Mouse (Mus musculus): ENCODE measurements around the gene Mtmr2. TPM values are rescaled to one million over a fixed set of nuclear protein-coding genes. Genes with fewer than 3 reads are reported as not detected.
"Not testable (repeated sequence)": the region's sequence is repeated elsewhere in the genome, so short reads cannot be mapped to it uniquely, and the experiment has no call there.

The Mtmr2 gene
- total RNA-seq (2021), result 10 to 100 TPM; 42.9 to 44.4 TPM

- intact Hi-C loops (cut with DNase I), result no loop called here
- no peak for DNase-seq (ENCODE audit: extremely low spot score in 1 of 2, low spot score in 2 of 2)
Observed at GRCm38 (mm10) chr9:13748404-13748797, at the start of gene Mtmr2. Gene Mtmr2, plus strand, starts transcription at chr9:13748410.

GRCm38 (mm10) chr9:13699061-13699780 is 49.0 kb upstream of the Mtmr2 start:
- no peak for DNase-seq (ENCODE audit: extremely low spot score in 1 of 2, low spot score in 2 of 2)
- intact Hi-C loops (cut with DNase I), result no loop called here

GRCm38 (mm10) chr9:13699781-13700116 is 48.5 kb upstream of the Mtmr2 start:
- no peak for DNase-seq (ENCODE audit: extremely low spot score in 1 of 2, low spot score in 2 of 2)
- intact Hi-C loops (cut with DNase I), result no loop called here

- intact Hi-C loops (cut with DNase I), result no loop called here
- no peak for DNase-seq (ENCODE audit: extremely low spot score in 1 of 2, low spot score in 2 of 2)
Observed at GRCm38 (mm10) chr9:13701773-13702172, 46.4 kb upstream of the Mtmr2 start.

GRCm38 (mm10) chr9:13703100-13703499 is 45.1 kb upstream of the Mtmr2 start:
- DNase-seq (ENCODE audit: extremely low spot score in 1 of 2, low spot score in 2 of 2), result no peak
- intact Hi-C loops (cut with DNase I), result no loop called here

GRCm38 (mm10) chr9:13704917-13705316 is 43.3 kb upstream of the Mtmr2 start:
- no peak for DNase-seq (ENCODE audit: extremely low spot score in 1 of 2, low spot score in 2 of 2)
- intact Hi-C loops (cut with DNase I), result no loop called here

- no peak for DNase-seq (ENCODE audit: extremely low spot score in 1 of 2, low spot score in 2 of 2)
- intact Hi-C loops (cut with DNase I), result no loop called here
Observed at GRCm38 (mm10) chr9:13707066-13707555, 41.1 kb upstream of the Mtmr2 start.

- no peak for DNase-seq (ENCODE audit: extremely low spot score in 1 of 2, low spot score in 2 of 2)
- intact Hi-C loops (cut with DNase I), result no loop called here
Observed at GRCm38 (mm10) chr9:13709436-13709835, 38.8 kb upstream of the Mtmr2 start.

GRCm38 (mm10) chr9:13715891-13716290 is 32.3 kb upstream of the Mtmr2 start:
- DNase-seq (ENCODE audit: extremely low spot score in 1 of 2, low spot score in 2 of 2), result not testable (repeated sequence)
- intact Hi-C loops (cut with DNase I), result loop anchor here (2.0 to 5.0 kb wide), 2 partner anchors 419 to 485 kb away; partner anchors contain the start of gene Maml2

GRCm38 (mm10) chr9:13716316-13717099 is 31.7 kb upstream of the Mtmr2 start:
- DNase-seq (ENCODE audit: extremely low spot score in 1 of 2, low spot score in 2 of 2), result peak; percentile 78 to 85
- intact Hi-C loops (cut with DNase I), result loop anchor here (2.0 to 5.0 kb wide), 2 partner anchors 419 to 486 kb away; partner anchors contain the start of gene Maml2

GRCm38 (mm10) chr9:13748798-13749674 is 826 bp downstream of the Mtmr2 start:
- intact Hi-C loops (cut with DNase I), result no loop called here

GRCm38 (mm10) chr9:13749675-13749998 is 1.4 kb downstream of the Mtmr2 start:
- no peak for DNase-seq (ENCODE audit: extremely low spot score in 1 of 2, low spot score in 2 of 2)
- intact Hi-C loops (cut with DNase I), result no loop called here

More at GRCm38 (mm10) chr9:13748798-13749674, 826 bp downstream of the Mtmr2 start:
- peak; percentile 88 to 98 for DNase-seq (ENCODE audit: extremely low spot score in 1 of 2, low spot score in 2 of 2)

GRCm38 (mm10) chr9:13752543-13752942 is 4.3 kb downstream of the Mtmr2 start:
- DNase-seq (ENCODE audit: extremely low spot score in 1 of 2, low spot score in 2 of 2), result no peak
- intact Hi-C loops (cut with DNase I), result no loop called here

GRCm38 (mm10) chr9:13760430-13760829 is 12.2 kb downstream of the Mtmr2 start:
- DNase-seq (ENCODE audit: extremely low spot score in 1 of 2, low spot score in 2 of 2), result no peak
- intact Hi-C loops (cut with DNase I), result no loop called here

- intact Hi-C loops (cut with DNase I), result no loop called here
- no peak for DNase-seq (ENCODE audit: extremely low spot score in 1 of 2, low spot score in 2 of 2)
Observed at GRCm38 (mm10) chr9:13765624-13766023, 17.4 kb downstream of the Mtmr2 start.

- intact Hi-C loops (cut with DNase I), result no loop called here
- DNase-seq (ENCODE audit: extremely low spot score in 1 of 2, low spot score in 2 of 2), result no peak
Observed at GRCm38 (mm10) chr9:13766570-13766969, 18.4 kb downstream of the Mtmr2 start.

- intact Hi-C loops (cut with DNase I), result no loop called here
- DNase-seq (ENCODE audit: extremely low spot score in 1 of 2, low spot score in 2 of 2), result no peak
Observed at GRCm38 (mm10) chr9:13774732-13775131, 26.5 kb downstream of the Mtmr2 start.

- no peak for DNase-seq (ENCODE audit: extremely low spot score in 1 of 2, low spot score in 2 of 2)
- intact Hi-C loops (cut with DNase I), result no loop called here
Observed at GRCm38 (mm10) chr9:13781985-13782384, 33.8 kb downstream of the Mtmr2 start.

GRCm38 (mm10) chr9:13790864-13791263 is 42.7 kb downstream of the Mtmr2 start:
- DNase-seq (ENCODE audit: extremely low spot score in 1 of 2, low spot score in 2 of 2); intact Hi-C loops (cut with DNase I): not testable (repeated sequence)

All from left cerebral cortex, postnatal 10 days (tissue).